Comparison of ENCODE assay signal across 8 mouse cellular contexts in the genomic region with DNA sequence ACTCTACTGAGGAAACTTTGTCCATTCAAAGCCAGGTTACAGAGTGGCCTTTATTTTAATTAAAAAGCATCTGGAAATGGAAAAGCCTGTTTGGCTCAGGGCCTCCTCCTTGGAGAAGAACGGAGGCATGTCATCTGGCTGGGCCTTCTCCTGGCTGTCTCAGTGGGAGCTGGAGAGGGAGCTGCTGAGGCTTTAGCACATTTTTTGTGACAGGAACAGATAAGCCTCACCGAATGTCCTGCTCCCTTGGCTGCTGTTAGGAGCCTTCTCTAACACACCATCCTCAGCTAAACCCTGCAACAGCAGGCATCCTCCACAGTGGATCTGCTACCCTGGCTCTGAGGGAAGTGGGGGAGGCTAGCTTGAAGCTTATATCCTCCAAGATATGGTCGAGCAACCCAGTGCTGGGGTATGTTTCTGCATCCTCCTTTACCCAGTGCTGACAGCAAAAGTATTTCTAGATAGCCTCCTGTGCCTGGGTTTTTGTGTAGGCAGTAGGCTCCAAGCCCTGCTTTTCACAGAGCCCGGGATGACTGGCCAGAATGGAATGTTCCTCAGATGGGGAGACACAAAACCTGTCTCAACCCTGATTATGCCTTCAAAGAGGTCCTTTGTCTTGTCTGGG.
A peak's percentile ranks its signal among the peaks of the same experiment; 100 is the strongest.
DNase-seq lines count a peak whose midpoint lies in the region; ATAC-seq and TF ChIP-seq lines count a peak whose summit lies in the region.

No protein-coding gene starts in this region.

- DNase-seq in intestine, embryonic 14.5 days (ENCODE audit: low spot score): no peak
- DNase-seq in Muller cell, postnatal 12 days (ENCODE audit: inconsistent ontology term): peak; percentile 73
- DNase-seq in gastrocnemius, postnatal 25 days: peak; percentile 22
- peak; percentile 21 for DNase-seq in limb, embryonic 11.5 days (ENCODE audit: low spot score)
- no peak for DNase-seq in adrenal gland, postnatal 14 days
- no peak for DNase-seq in spleen, adult 12 weeks (ENCODE audit: low spot score)

- ATAC-seq in intestine, embryonic 14.5 days (replicated peaks; ENCODE audit: low FRiP score, low TSS enrichment, low read depth): no peak
- no peak for ATAC-seq in intestine, postnatal 0 days
- no peak for ATAC-seq in limb, embryonic 11.5 days (ENCODE audit: insufficient number of reproducible peaks, low FRiP score, low TSS enrichment, low read depth)
- ATAC-seq in granulocyte monocyte progenitor cell, adult 5-6 weeks (replicated peaks; ENCODE audit: poor library complexity, severe bottlenecking): no peak

- no peak overlapping the region for H3K4me2 ChIP-seq in intestine, embryonic 14.5 days (ENCODE audit: low read length)
- no peak overlapping the region for H3K4me2 ChIP-seq in intestine, postnatal 0 days (replicated peaks; ENCODE audit: low read depth)
- no peak overlapping the region for H3K4me2 ChIP-seq in limb, embryonic 11.5 days (ENCODE audit: low read depth, severe bottlenecking)

- no peak overlapping the region for H3K9ac ChIP-seq in intestine, embryonic 14.5 days (ENCODE audit: low read length)
- H3K9ac ChIP-seq in intestine, postnatal 0 days (ENCODE audit: low read depth, low read length): no peak overlapping the region
- no peak overlapping the region for H3K9ac ChIP-seq in limb, embryonic 11.5 days (ENCODE audit: low read length)

- H3K27me3 ChIP-seq in intestine, embryonic 14.5 days (replicated peaks; ENCODE audit: control insufficient read depth, insufficient read depth, low read length): no peaks in the 10 kb centered on the region
- no peaks in the 10 kb centered on the region for H3K27me3 ChIP-seq in intestine, postnatal 0 days (replicated peaks; ENCODE audit: control insufficient read depth, insufficient read depth, low read length)
- no peaks in the 10 kb centered on the region for H3K27me3 ChIP-seq in limb, embryonic 11.5 days (ENCODE audit: control insufficient read depth, insufficient read depth, low read length)

- TF ChIP-seq CTCF in intestine, postnatal 0 days (IDR thresholded peaks at IDR 0.05; ENCODE audit: low read depth): no peak

- 41% methylated on average over 4 of the region's 4 CpGs for WGBS in intestine, embryonic 14.5 days
- WGBS in intestine, postnatal 0 days: 67% methylated on average over 4 of the region's 4 CpGs
- 62% methylated on average over 4 of the region's 4 CpGs for WGBS in limb, embryonic 11.5 days

- H3K4me3 ChIP-seq in intestine, embryonic 14.5 days (ENCODE audit: low read depth, low read length): no peak overlapping the region
- H3K4me3 ChIP-seq in intestine, postnatal 0 days (ENCODE audit: low read depth, low read length): no peak overlapping the region
- no peak overlapping the region for H3K4me3 ChIP-seq in limb, embryonic 11.5 days (ENCODE audit: low read depth, low read length)

- no peaks in the 10 kb centered on the region for H3K9me3 ChIP-seq in intestine, embryonic 14.5 days (ENCODE audit: control insufficient read depth, low read length)
- H3K9me3 ChIP-seq in intestine, postnatal 0 days (ENCODE audit: control insufficient read depth): no peaks in the 10 kb centered on the region
- no peaks in the 10 kb centered on the region for H3K9me3 ChIP-seq in limb, embryonic 11.5 days (ENCODE audit: control insufficient read depth, low read length)

- H3K27ac ChIP-seq in intestine, embryonic 14.5 days (ENCODE audit: low read depth): 0 out of 2 replicates have a peak overlapping the region, but pooled peaks have one; percentile 16
- no peak overlapping the region for H3K27ac ChIP-seq in intestine, postnatal 0 days (ENCODE audit: low read depth, low read length)
- peak overlapping the region; percentile 59 for H3K27ac ChIP-seq in limb, embryonic 11.5 days (replicated peaks; ENCODE audit: low read depth, low read length)

- no peaks in the 10 kb centered on the region; the same call in 1 of the 2 replicates for H3K4me1 ChIP-seq in intestine, embryonic 14.5 days (replicated peaks; ENCODE audit: control insufficient read depth, insufficient read depth, low read length)
- H3K4me1 ChIP-seq in intestine, postnatal 0 days (replicated peaks; ENCODE audit: control insufficient read depth, insufficient read depth, low read length): no peaks in the 10 kb centered on the region
- no peaks in the 10 kb centered on the region for H3K4me1 ChIP-seq in limb, embryonic 11.5 days (ENCODE audit: control insufficient read depth, insufficient read depth, low read length)

- H3K36me3 ChIP-seq in intestine, embryonic 14.5 days (ENCODE audit: control insufficient read depth, insufficient read depth, low read length): no peaks in the 10 kb centered on the region
- H3K36me3 ChIP-seq in intestine, postnatal 0 days (ENCODE audit: control insufficient read depth, insufficient read depth): no peaks in the 10 kb centered on the region
- no peaks in the 10 kb centered on the region for H3K36me3 ChIP-seq in limb, embryonic 11.5 days (ENCODE audit: control insufficient read depth, insufficient read depth, low read length)

Comparison
In these comparisons a context has a peak if more than half of its experiments do, and no peak if none do; other contexts are left out.
1. DNase-seq: peak in Muller cell, postnatal 12 days (single experiment), gastrocnemius, postnatal 25 days (single experiment) and limb, embryonic 11.5 days (single experiment); none in intestine, embryonic 14.5 days (single experiment), adrenal gland, postnatal 14 days (single experiment) and spleen, adult 12 weeks (single experiment).